Mouse (Mus musculus) hematopoietic stem cell, adult 5-6 weeks (primary cell): Measurements from ENCODE around the gene Wfdc18. TPM values are rescaled to one million over a fixed set of nuclear protein-coding genes. Genes with fewer than 3 reads are reported as not detected.

Experiments used
- ATAC-seq, 2 experiments: fragments of 125-278 bp in 1 of 2; replicated peaks in 1 of 2; 2 replicates each; pipeline ENCODE4 v1.8.0; 2016 to 2017; ENCODE audit warnings: inconsistent platforms in 2 of 2, mild to moderate bottlenecking in 2 of 2, moderate number of reproducible peaks in 2 of 2, low read depth in 1 of 2, moderate TSS enrichment in 1 of 2; ENCODE audit not compliant: low FRiP score in 2 of 2, poor library complexity in 2 of 2, severe bottlenecking in 2 of 2, insufficient read depth in 1 of 2, low TSS enrichment in 1 of 2
- total RNA-seq: library from RNA; stranded (forward); fragments of 172-1452, 232-1000 nt; gene quantifications from 2 replicates; pipeline ENCODE4 v1.2.3, GENCODE M21; 2017

The Wfdc18 gene
- total RNA-seq, 1 experiment from 2014 or later, result 6.6 TPM

DNA sequence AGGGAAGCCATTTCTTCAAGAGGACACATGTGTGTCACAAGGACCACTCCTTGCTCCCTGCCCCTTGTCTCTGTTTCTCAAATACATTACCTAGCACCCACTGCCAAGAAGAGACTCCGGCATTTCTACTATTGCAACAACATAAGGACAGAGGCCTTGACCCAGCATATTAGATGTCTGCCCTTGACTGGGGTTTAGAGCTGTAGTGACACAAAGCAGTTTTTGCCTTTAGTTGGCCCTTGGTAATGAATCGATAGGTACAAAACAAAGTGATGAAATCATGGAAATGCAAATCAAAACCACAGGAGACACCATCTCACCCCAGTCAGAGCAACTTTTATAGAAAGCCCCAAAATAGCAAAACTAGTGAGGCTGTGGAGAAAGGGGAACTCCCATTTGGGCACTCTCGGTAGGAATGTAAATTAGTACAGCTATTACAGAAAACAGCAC is 28.3 kb downstream of the Wfdc18 start:
- ATAC-seq, result peak; percentile 46 to 60; a peak in 3 of 4 replicates

DNA sequence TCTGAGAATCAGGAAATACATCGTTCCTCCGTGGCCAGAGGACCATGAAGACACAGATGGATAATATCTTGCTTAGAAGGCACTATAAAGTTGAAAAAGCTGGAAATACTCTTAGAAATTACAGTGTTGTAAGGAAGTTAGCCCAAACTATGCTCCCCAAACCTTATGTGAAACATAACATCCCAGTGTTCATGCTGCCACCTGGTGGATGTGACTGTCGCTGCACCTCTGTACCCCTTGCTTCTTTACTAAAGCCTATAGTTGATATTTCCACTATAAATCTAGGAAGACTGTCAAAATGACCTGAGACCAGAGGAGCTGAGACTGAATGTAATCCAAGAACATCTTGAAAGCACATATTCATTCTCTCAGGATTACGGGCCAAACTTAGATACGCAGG is 30.4 kb downstream of the Wfdc18 start:
- ATAC-seq, result peak; percentile 56 to 67; a peak in 2 of 4 replicates

DNA sequence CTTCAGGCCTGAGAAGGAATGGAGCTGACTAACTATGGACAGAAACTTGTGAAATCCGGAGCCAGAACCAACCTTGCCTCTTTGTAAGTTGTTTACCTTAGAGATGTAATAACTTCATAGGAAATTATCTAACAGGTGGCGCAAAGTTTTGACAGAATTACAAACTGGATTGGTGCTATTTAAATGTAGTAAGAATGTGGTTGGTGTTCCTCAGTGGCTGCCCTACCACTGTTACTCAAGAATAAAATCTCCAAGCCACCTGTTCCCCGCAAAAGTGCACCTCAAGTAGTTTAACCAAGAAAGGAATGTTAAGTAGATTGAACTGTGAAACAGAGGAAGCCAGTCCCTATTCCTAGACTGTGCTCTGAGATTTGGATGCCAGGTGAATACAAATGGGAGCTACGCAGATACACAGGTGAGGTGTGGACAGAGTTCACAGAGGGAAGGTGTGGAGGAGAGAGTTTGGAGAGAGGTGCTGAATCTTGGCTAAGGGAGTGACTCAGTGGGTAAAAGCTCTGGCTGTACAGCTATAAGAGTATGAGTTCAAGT is 31.7 kb downstream of the Wfdc18 start:
- no peak for ATAC-seq

DNA sequence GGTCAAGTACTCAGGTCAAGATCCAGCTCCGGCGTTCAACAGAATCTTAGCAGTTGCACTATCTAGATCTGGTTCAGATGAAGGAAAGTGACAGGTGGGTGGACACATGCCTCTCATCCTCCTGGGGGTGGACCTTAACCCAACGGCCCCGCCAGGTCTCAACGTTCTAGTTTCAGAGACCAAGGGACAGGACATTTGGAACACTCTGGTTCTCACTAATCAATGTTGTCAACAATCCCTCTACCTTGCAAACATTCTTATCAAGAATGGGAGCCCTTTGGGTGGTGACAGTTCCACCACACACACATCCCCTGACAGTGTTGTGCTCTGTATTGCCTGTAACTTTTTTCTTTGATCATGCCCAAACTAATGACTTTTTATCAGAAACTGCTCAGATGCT is 33.0 kb downstream of the Wfdc18 start:
- no peak for ATAC-seq

DNA sequence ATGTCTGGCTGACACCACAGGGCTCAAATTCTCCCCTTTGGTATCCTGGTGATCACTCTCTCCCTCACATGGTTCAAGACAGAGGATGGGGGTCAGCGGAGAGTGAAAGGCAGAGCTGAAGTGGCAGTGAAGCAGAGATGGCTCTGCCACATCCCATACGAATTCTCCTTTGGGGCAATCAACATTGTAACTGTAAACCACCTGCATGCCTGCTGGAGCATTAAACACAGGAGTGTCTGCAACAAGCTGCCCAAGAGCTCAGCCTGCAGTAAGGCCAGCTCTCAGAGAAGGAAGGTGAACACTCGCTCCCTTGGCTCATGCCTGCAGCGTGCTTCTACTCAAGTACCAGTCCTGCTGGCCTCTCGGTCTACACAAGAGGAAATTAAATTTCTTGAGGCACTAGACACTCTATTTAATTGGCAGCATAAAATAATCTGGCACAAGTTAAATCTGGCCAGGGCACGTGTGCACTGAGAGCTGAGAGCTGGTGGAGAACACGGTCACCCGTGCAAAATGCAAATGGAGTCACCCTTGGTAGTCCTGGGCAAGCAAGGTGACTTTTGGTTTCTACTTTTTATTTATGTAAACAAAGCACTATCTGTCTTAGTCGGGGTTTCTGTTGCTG is 34.0 kb downstream of the Wfdc18 start:
- ATAC-seq, result no peak

DNA sequence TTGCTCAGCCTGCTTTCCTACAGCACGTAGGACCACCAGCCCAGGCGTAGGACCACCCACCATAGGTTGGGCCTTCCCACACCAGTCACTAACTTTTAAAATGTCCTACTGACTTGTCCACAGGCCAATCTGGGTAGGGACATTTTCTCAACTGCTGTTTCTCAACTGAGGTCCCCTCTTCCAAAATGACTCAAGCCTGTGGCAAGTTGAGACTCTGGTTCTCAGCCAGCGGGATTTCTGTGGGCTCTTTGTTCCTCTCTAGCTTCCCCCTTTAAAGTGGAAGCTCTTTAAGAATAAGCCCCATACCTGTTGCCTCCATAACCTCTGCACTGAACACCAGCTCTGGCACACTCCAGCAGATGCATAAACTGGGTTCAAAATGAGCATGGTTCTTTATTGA is 34.7 kb downstream of the Wfdc18 start:
- no peak for ATAC-seq

DNA sequence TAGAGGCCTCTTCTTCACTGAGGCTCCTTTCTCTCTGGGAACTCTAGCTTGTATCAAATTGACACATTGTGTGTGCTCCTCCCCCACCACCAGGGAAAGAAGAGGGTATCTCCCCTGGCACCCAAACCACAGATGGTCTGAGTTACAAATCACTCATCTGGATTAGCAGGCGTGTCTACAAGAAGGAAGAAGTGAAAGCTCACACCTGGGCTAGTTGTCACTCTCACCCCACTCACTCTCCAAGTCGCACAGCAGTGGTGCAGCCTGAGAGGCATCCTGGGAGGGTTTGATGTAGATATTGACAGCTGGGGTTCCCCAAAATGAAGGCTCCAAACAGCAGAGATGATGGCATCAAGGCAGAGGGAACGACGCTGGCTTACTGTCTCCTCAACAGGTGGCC is 37.3 kb downstream of the Wfdc18 start:
- ATAC-seq, result no peak

DNA sequence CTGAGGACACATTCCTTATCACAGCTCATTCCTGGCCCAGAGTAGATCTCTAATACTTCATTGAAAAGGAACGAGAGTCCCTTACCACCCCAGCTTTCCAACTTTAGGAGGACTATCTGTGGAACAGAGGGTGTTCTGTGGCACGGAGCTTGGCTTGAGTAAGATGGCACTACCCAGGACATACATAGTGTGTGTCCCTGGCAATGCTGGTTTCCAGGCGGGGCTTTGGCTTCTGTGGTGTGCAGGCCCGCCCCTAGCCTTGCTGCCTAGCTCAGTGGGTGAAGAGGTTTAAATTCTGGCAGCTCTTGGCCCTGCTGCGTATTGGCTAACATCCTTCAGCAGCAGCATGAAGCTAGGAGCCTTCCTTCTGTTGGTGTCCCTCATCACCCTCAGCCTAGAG is 37.9 kb downstream of the Wfdc18 start, which contains the start of gene Wfdc21:
Wfdc21 (plus strand) TSS at position 260 of the 400 bp plus-strand sequence.
- ATAC-seq, result peak in 1 of 2 experiments; percentile 19; a peak in 1 of 4 replicates

DNA sequence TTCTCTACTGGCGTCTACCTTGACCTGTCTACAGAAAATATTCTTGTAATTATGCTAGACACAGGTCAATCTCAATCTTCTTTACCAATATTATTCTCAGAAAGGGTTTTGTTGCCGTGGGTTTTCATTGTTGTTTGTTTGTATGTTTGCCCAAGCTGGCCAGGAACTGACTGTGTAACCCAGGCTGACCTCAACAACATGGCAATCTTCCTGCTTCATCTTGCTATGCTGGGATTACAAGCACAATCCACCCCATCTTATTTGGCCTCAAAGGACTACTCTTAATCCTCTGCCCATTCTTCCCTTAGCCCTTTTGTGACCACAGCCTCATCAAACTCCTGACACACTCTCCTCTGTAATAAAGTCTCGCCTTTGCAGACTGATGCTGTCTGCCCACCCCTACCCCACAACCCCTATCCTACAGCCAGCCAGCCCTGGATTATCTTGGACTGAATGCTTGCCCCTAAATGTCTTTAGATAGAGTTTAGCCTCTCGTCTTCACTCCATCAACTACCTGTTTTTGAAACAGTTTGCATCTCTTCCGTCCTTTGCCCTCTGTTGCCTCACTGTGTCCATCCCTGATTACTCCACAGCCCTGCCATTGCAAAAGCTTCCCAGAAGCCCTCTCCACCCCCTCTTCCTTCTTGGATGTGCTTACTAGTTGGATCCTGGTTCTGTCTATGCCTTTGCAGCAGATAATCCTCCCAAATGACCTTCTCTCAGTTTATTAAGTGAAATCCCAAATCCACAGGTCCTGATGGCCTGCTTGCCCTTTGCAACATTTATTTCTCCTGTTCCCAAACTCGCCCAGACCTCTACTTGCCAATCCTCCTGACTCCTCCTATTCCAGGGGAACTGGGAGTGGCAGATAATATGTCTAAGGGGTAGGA is 38.8 kb downstream of the Wfdc18 start:
- no peak; a peak in 1 of 4 replicates for ATAC-seq

DNA sequence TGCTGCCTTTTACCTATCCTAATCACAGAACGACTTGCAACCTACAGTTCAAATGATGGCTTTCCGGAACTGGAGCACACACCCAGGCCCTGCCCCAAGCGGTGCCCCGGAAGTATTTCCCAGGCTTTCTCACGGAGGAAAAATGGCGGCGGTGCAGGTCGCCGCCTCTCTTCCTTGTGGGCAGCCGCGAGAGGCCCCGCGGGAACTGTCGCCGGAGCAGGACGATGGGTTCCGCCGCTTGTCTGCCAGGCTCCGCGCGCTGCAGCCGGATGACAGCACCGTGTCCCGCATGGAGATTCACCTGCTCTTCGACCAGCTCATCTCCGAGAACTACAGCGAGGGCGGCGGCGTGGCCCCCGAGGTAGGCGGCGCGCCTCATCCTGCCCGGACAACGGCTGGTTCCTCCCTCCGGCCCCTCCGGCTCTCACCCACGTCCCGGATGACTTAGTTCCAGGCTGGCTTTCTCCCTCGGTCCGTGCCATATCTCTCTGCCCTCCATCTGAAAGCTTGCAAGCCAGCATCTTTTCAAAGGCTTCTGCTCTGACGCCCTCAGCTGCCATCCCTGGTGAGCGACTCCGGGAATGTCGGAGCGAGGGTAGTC is 44.9 kb downstream of the Wfdc18 start, which contains the start of gene Heatr6:
Heatr6 (plus strand) TSS at position 116 of the 601 bp plus-strand sequence.
- peak; percentile 85 to 93 for ATAC-seq

DNA sequence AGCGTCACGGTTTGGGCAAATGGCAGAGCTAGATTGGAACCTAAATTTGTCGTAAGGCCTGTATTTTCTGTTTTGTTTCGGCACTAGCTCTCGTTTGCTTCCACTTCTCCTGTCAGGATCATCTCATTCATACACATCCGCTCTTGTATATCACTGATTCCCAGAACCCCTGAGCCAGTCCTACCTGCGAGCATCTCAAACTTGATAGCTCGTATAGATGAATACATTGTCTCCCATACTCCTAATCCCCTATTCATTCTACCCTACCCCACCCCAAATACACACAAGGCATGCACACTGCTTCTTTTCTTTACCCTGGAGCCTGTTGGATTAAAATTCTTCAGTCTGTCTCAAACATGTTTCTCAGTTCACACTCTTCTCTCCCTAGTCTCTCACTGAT is 45.4 kb downstream of the Wfdc18 start:
- no peak for ATAC-seq

Other genes with a start within 250 kb of the Wfdc18 start
- gene Mmp28, start 245.9 kb upstream of the Wfdc18 start, total RNA-seq, result 1.4 and 2.4 TPM in 2 replicates
- gene Taf15, start 235.9 kb upstream of the Wfdc18 start, total RNA-seq, result 41.5 and 69.0 TPM in 2 replicates
- gene Heatr9, start 186.8 kb upstream of the Wfdc18 start, total RNA-seq, result not detected in 2 replicates
- 4.7 and 5.3 TPM in 2 replicates for gene Ccl5, start 178.5 kb upstream of the Wfdc18 start, total RNA-seq
- 37.3 and 43.8 TPM in 2 replicates for gene Ccl9, start 130.4 kb upstream of the Wfdc18 start, total RNA-seq
- gene Ccl6, start 115.9 kb upstream of the Wfdc18 start, total RNA-seq, result 6.3 and 33.4 TPM in 2 replicates
- 9.7 TPM in 1 of 2 replicates, not detected in the other for gene Rpl9-ps1, start 63.4 kb upstream of the Wfdc18 start, total RNA-seq
- 333 and 445 TPM in 2 replicates for gene Ccl3, start 59.7 kb upstream of the Wfdc18 start, total RNA-seq
- 160 and 215 TPM in 2 replicates for gene Ccl4, start 46.4 kb upstream of the Wfdc18 start, total RNA-seq
- 54.2 and 80.5 TPM in 2 replicates for gene Wfdc17, start 5.0 kb upstream of the Wfdc18 start, total RNA-seq
- gene Wfdc21, start 37.9 kb downstream of the Wfdc18 start, total RNA-seq, result 44.6 and 220 TPM in 2 replicates
- 14.7 and 16.0 TPM in 2 replicates for gene Heatr6, start 44.7 kb downstream of the Wfdc18 start, total RNA-seq
- not detected in 2 replicates for gene Hnf1b, start 141.0 kb downstream of the Wfdc18 start, total RNA-seq
- 71.9 and 90.3 TPM in 2 replicates for gene Ddx52, start 233.0 kb downstream of the Wfdc18 start, total RNA-seq